Mouse (Mus musculus) brain, adult 10 weeks (tissue): ENCODE measurements around the gene Ttc33. TPM values are rescaled to one million over a fixed set of nuclear protein-coding genes. Genes with fewer than 3 reads are reported as not detected.

ENCODE experiments used
- polyA plus RNA-seq: library from polyadenylated mRNA; stranded (reverse); fragments of 350-450 nt; fragmentation: Illumina TruSeq; extraction: RNeasy Lipid Tissue Mini Kit (QIAGEN cat#74804); gene quantifications from one replicate; pipeline ENCODE4 v1.2.3, GENCODE M21; 2015; ENCODE audit warnings: low read depth, low replicate concordance

The Ttc33 gene
- polyA plus RNA-seq, result 73.3 TPM

DNA sequence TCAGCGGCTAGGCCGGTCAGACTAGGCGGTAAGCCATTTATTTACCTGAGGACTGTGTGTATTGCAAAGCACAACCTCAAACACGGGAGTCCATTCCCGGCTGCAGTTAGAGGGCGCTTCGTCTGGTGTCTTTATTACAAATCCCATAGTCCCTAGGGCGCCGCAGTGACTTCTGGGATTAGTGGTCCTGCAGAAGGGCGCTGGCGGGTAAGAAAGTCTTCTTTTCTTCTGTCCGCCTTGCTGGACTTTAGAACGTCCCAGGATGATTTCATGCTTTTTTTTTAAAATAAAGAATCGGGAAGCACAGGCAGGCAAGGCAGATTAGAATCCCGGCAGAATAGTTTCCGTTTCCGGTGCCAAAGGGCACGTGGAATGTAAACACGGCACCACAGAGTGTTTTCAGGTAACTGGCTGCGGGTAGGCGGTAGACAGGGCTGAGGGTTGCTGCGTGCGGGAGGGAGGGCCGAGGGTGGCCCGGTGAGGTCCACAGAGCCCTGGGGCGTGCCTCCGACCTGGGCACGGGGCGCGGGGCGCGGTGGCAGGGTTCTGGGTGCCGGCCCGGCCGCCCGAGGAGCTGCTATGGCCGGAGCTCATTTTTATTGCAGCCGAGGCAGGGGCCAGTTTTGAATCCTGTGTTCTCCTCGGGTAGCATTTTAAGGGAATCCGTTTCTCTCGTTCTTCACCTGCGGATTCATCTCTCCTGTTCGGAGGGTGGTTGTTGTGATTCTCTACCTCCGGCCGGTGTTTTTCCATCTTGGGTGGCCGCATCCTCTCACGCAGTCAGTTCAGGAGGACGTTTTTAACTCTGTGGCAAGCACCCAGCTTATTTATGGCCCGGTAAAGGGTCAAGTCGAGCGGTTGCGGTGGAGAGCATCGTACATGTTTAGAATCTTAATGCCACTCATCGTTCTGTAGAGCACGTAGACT lies at the start of gene Ttc33:
Ttc33 (plus strand) TSS at position 160 of the 927 bp plus-strand sequence.

DNA sequence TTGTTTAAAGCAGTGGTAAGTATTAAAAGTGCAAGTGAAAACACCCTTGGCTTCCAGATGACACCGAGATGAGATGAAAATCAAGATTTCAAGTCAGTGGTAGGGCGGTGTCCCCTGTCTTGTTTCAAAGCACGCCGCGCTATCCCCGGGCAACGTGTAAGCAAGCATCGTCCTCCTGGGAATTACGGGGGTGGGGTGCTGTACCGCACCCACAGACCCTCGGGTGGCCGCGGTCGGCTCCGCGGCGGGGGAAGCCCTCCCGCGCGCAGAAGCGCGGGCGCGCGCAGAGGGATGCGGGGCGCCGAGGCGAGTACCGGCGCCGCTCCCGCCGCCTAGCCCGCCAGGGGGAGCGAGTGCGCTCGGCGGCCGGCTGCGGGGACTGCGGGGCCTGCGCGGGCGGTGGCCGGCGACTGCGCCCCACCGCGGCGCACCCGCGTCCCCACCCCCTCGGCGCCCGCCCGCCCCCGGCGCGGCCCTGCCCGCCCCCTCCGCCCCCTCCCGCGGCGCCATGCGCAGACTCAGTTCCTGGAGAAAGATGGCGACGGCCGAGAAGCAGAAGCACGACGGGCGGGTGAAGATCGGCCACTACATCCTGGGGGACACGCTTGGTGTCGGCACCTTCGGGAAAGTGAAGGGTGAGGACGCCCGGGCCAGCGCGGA lies 41.8 kb upstream of the Ttc33 start, which contains the start of gene Prkaa1:
Prkaa1 (plus strand) TSS at position 501 of the 660 bp plus-strand sequence.

DNA sequence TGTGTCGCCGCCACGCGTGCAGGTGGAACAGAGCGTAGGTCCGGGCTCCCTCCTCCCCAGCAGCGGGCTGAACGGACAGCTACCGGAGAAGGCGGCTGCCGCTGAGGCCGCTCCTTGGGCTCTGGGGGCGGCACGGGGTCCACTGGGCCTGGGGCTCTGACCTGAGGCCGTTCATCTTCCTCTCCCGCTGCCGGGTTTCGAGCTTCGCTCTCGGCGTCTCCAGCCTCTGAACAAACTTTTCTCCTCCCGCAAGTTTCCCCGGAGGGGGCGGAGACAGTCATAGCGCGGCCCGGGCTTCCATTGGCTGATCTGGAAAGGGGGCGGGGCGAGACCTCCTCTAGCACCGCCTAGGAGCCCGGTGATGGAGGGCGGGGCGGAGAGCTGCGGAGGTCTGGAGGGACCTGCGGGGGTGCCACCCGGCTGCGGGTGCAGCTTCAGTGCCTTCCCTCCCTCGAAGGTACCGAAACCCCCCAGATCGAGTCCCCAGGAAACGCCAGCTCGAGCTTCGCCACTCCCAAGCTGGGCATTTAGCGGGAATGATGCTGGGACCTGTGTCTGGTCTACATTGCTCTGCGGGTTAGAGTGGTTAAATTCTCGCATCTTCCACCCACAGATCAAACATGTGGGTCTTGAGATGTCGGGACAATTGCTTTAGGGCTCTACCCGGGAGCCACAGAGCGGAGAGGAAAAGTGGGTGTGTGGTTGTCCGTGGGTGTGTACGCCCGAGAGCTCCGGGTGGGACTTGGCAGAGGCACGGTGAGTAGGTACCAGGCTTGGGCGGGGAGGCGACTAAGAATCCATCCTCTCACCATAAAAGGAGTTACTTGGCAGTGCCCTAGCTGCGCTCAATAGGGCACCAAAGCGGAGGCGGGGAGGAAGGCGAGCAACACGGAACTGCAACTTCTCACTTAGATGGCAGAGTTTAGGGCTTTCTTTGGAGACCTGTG lies 58.9 kb downstream of the Ttc33 start, which contains the start of gene Ptger4:
Ptger4 (minus strand) TSS at position 229 of the 947 bp plus-strand sequence.

Other genes with a start within 250 kb of the Ttc33 start
- gene C7, start 121.8 kb upstream of the Ttc33 start, polyA plus RNA-seq, result 0.43 TPM
- gene Card6, start 77.0 kb upstream of the Ttc33 start, polyA plus RNA-seq, result 0.89 TPM
- gene Rpl37, start 68.9 kb upstream of the Ttc33 start, polyA plus RNA-seq, result 992 TPM
- 18.8 TPM for gene Prkaa1, start 41.7 kb upstream of the Ttc33 start, polyA plus RNA-seq
- gene Ptger4, start 58.7 kb downstream of the Ttc33 start, polyA plus RNA-seq, result 1.1 TPM